Mouse (Mus musculus) heart, embryonic 14.5 days (tissue): ENCODE results near the gene Rnf115. TPM values are rescaled to one million over a fixed set of nuclear protein-coding genes. Genes with fewer than 3 reads are reported as not detected.

Experiments used
- ATAC-seq: fragments of 200-750 bp; cut with Nextera tagmentation; 2 replicates; pipeline ENCODE4 v1.8.0; 2017; ENCODE audit warnings: low read depth, moderate TSS enrichment; ENCODE audit not compliant: insufficient number of reproducible peaks, insufficient read depth, low FRiP score
- H3K27ac ChIP-seq, 2 experiments: fragments of 200-500 bp in 1 of 2; fragments of 300-500 bp in 1 of 2; sonication (generic) in 1 of 2; replicated peaks in 1 of 2; 2 replicates each; pipeline ENCODE4 v1.5.1; 2012 to 2014; ENCODE audit warnings: low read depth in 2 of 2, low read length in 2 of 2, control low read depth in 1 of 2, mild to moderate bottlenecking in 1 of 2, mixed read lengths in 1 of 2; ENCODE audit not compliant: control insufficient read depth in 1 of 2, insufficient read depth in 1 of 2
- H3K27me3 ChIP-seq: fragments of 300-500 bp; sonication (generic); 2 replicates; pipeline ENCODE4 v1.6.1; 2014; ENCODE audit warnings: mild to moderate bottlenecking, low read length, control low read depth; ENCODE audit not compliant: control insufficient read depth, insufficient read depth
- H3K36me3 ChIP-seq: fragments of 300-500 bp; sonication (generic); 2 replicates; pipeline ENCODE4 v1.6.1; 2014; ENCODE audit warnings: mild to moderate bottlenecking, control low read depth, low read length, mixed read lengths; ENCODE audit not compliant: control insufficient read depth, insufficient read depth
- H3K4me1 ChIP-seq, 2 experiments: fragments of 200-500 bp in 1 of 2; fragments of 300-500 bp in 1 of 2; sonication (generic) in 1 of 2; 2 replicates each; pipeline ENCODE4 v1.6.1; 2012 to 2014; ENCODE audit warnings: low read length in 2 of 2, control low read depth in 1 of 2, mixed read lengths in 1 of 2; ENCODE audit not compliant: control insufficient read depth in 2 of 2, insufficient read depth in 2 of 2
- H3K4me2 ChIP-seq: fragments of 300-500 bp; sonication (generic); 2 replicates; pipeline ENCODE4 v1.6.1; 2014; ENCODE audit warnings: mild to moderate bottlenecking, low read length
- H3K4me3 ChIP-seq, 2 experiments: fragments of 200-500 bp in 1 of 2; fragments of 300-500 bp in 1 of 2; sonication (generic) in 1 of 2; 2 replicates each; pipeline ENCODE4 v1.5.1; 2012 to 2014; ENCODE audit warnings: low read length in 2 of 2, mild to moderate bottlenecking in 2 of 2, control low read depth in 1 of 2, low read depth in 1 of 2, moderate library complexity in 1 of 2; ENCODE audit not compliant: control insufficient read depth in 1 of 2, insufficient read depth in 1 of 2
- H3K9ac ChIP-seq: fragments of 300-500 bp; sonication (generic); 2 replicates; pipeline ENCODE4 v1.6.1; 2014; ENCODE audit warnings: mild to moderate bottlenecking, low read length
- H3K9me3 ChIP-seq: fragments of 300-500 bp; sonication (generic); 2 replicates; pipeline ENCODE4 v1.6.1; 2016; ENCODE audit warnings: low read length, control low read depth; ENCODE audit not compliant: control insufficient read depth
- WGBS: fragments of 180-500 bp; shearing (Covaris S2); extraction: QIAGEN DNeasy Blood & Tissue Kit; methylation state at CpG from one replicate; pipeline ENCODE4 v1.1.7; 2014; 5-methylcytosine and 5-hydroxymethylcytosine counted together
- polyA plus RNA-seq: library from polyadenylated mRNA; unstranded; fragments of >200 nt; fragmentation: Nextera tagmentation; extraction: Ambion mirVana; gene quantifications from 2 replicates; pipeline ENCODE4 v1.2.1, GENCODE M21; 2014

Gene Rnf115
- polyA plus RNA-seq, 1 experiment from 2014 or later: 41.2 TPM

DNA sequence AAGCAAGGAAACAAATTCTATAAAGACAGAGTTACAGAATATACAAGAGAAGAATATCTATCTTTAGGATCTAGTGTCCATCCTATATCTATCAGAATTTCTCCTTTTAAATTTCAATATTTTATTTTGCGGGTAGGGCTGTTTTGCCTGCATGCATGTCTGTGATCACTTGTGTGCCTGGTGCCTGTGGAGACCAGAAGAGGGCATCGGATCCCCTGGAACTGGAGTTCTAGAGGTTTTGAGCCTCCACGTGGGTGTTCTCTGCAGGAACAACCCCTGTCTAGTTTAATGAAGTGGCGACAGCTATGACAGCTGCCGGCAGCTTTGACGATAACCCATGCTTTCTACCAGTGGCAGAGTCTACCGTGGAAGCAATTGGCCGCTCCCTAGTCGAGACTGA lies 85.6 kb downstream of the Rnf115 start:
- H3K36me3 ChIP-seq: no peaks in the 10 kb centered on the region
- 4% methylated on average over 9 of the region's 9 CpGs for WGBS
- peak overlapping the region; percentile 55 for H3K4me2 ChIP-seq
- H3K4me1 ChIP-seq: peaks cover 8 to 18% of the 10 kb centered on the region in 2 experiments
- peak; percentile 70 for ATAC-seq
- H3K27me3 ChIP-seq: peaks cover 9% of the 10 kb centered on the region; the same call in 1 of the 2 replicates
- H3K9ac ChIP-seq: no peak overlapping the region
- H3K4me3 ChIP-seq: 0 out of 4 replicates have a peak overlapping the region, but pooled peaks of 1 of the 2 experiments have one; percentile 2
- H3K27ac ChIP-seq: no peak overlapping the region
- H3K9me3 ChIP-seq: no peaks in the 10 kb centered on the region

DNA sequence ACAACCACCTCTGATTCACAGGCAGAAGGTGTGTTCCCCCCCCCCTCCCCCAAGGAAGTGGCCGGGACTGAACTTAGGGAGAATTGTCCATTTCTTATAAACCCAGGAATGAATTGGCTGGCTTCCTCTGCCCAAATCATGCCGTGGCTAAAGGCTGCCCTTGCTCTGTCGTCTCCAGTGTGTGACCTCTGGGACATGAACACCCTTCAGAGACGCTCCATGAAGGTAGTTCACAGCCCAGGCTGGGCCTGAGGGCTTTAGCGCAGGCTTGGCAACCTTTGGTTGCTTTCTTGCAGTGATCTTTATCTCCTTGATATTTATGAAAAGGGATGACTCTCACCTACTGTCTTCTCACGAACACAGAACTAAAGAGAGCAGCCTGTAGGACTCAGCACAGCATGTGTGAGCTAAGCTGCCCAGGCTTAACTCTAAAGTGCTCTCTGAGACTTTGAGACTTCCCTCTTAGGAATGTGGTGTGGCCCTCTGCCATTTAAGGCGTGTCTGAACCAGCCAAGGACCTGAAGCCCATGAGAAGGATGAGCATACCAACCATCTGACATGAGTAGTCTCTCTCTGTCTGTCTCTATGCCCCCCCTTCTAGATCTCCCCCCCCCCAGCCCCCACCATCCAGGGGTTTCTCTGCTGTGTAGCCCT lies 86.3 kb downstream of the Rnf115 start:
- H3K27me3 ChIP-seq: peaks cover 9% of the 10 kb centered on the region; the same call in 1 of the 2 replicates
- peaks cover 5 to 15% of the 10 kb centered on the region in 2 experiments for H3K4me1 ChIP-seq
- H3K4me3 ChIP-seq: 0 out of 4 replicates have a peak overlapping the region, but pooled peaks of 1 of the 2 experiments have one; percentile 2
- no peak overlapping the region for H3K27ac ChIP-seq
- ATAC-seq: no peak
- H3K9ac ChIP-seq: no peak overlapping the region
- 23% methylated on average over 7 of the region's 7 CpGs for WGBS
- no peaks in the 10 kb centered on the region for H3K36me3 ChIP-seq
- H3K4me2 ChIP-seq: peak overlapping the region; percentile 55
- no peaks in the 10 kb centered on the region for H3K9me3 ChIP-seq

DNA sequence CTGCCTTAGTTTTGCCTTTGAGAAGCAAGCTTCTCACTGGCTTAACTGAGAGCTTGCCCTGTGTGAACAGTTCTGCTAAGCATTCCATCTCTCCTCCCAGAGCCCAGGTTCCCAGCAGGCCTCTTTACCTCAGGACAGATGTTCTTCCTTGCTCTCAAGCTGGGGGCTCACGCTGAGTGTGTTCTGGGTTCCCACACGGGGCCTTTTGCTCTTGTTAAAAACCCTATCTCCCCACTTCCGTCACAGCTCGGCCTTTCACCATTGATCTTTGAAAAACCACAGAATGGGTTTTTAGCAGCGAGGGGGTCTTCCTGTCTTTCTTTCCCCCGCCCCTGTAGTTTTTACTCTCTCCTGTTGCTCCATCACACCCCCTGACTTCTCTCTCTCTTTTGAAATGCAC lies 86.9 kb downstream of the Rnf115 start:
- no peak overlapping the region for H3K4me2 ChIP-seq
- peaks cover 9% of the 10 kb centered on the region; the same call in 1 of the 2 replicates for H3K27me3 ChIP-seq
- H3K36me3 ChIP-seq: no peaks in the 10 kb centered on the region
- ATAC-seq: no peak
- H3K27ac ChIP-seq: no peak overlapping the region
- peaks cover 5 to 12% of the 10 kb centered on the region in 2 experiments; a peak in 2 of 4 replicates for H3K4me1 ChIP-seq
- H3K9me3 ChIP-seq: no peaks in the 10 kb centered on the region
- H3K4me3 ChIP-seq: no peak overlapping the region
- no peak overlapping the region for H3K9ac ChIP-seq
- WGBS: 50% methylated on average over 6 of the region's 6 CpGs

DNA sequence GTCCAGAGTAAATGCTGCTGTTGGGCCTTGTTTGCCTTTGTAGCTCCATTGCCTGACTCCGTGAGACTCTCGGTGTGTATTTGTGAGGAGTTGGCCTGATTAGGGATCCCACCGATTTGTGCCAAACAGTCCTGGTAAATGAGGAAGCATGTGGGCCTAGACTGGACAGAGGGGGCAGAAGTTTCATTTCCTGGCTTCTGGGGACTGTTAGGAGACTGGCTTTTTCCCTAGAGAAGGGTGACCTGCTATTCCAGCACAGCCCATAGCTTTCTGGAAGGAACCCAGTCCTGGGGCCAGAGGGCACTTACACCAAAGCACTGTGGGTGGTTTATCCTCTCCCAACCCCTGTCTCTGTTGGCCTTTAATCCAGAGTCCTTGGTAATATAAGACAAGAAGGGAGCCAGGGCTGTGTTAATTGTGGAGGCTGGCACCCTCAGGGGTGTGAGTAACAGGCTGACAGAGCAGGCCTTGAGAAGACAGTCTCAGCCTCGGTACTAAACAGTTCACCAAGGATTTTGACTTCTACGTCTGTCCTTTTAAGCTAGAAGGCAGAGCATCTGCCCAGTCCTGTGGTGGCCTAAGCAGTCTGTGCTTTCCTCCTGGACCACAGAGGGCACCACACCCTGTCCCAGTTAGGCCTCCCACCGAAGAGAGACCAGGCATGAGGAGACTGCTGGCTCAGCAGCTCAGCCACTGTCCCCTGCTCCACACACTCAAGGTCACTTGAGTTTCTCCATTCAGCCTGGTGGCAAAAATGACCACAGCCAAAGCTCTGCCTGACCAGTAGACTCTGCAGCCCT lies 92.9 kb downstream of the Rnf115 start:
- H3K4me2 ChIP-seq: no peak overlapping the region
- H3K36me3 ChIP-seq: no peaks in the 10 kb centered on the region
- peaks cover 5% of the 10 kb centered on the region; the same call in 1 of the 2 replicates for H3K27me3 ChIP-seq
- no peak overlapping the region for H3K27ac ChIP-seq
- no peaks in the 10 kb centered on the region; a peak in 1 of 4 replicates for H3K4me1 ChIP-seq
- no peak overlapping the region for H3K9ac ChIP-seq
- WGBS: 64% methylated on average over 6 of the region's 6 CpGs
- no peak overlapping the region for H3K4me3 ChIP-seq
- ATAC-seq: no peak
- no peaks in the 10 kb centered on the region for H3K9me3 ChIP-seq

DNA sequence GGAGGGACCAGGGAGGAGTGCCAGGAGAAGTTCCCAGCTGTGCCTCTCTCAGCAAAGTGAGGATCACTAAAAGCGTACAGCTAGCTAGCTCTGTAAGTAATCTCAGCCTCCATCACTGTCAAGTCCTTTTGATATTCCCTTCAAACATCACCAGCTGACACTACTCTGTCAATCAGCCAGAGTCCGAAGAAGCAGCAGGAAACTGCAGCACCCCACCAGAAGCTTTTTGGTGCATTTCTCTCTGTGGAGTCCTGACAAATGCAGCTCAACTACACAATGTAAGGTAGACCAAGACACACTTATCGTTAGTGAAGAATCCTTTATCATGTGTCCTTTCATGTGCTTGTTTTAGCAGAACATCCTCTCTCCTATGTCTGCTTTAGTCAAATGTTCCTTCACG lies 94.1 kb downstream of the Rnf115 start:
- no peaks in the 10 kb centered on the region for H3K27me3 ChIP-seq
- H3K4me3 ChIP-seq: no peak overlapping the region
- no peak for ATAC-seq
- H3K9ac ChIP-seq: no peak overlapping the region
- H3K9me3 ChIP-seq: no peaks in the 10 kb centered on the region
- H3K4me2 ChIP-seq: no peak overlapping the region
- WGBS: 89% methylated on average over 4 of the region's 4 CpGs
- H3K4me1 ChIP-seq: no peaks in the 10 kb centered on the region; a peak in 1 of 4 replicates
- H3K36me3 ChIP-seq: no peaks in the 10 kb centered on the region
- no peak overlapping the region for H3K27ac ChIP-seq

DNA sequence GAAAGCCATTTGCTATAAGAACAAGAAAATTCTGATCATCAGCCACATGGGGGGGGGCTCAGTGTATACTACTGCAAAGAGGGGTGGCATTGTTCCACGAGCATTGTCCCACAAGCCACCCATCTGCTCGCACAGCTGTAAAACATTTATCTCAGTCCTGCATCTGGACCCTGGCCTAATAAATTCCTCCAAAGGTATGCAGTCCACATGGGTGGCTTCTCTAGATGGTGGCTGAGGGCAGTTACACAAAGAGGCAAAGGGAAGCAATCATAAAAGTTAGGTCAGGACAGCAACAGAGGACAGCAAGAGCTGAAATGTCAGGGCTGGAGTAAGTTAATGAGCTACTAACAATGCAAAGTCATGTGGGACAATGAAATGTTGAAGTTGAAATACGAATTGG lies 96.2 kb downstream of the Rnf115 start:
- H3K9me3 ChIP-seq: no peaks in the 10 kb centered on the region
- ATAC-seq: no peak
- no peak overlapping the region for H3K4me3 ChIP-seq
- WGBS: 62% methylated on average over 3 of the region's 3 CpGs
- no peak overlapping the region for H3K27ac ChIP-seq
- H3K36me3 ChIP-seq: no peaks in the 10 kb centered on the region
- H3K9ac ChIP-seq: no peak overlapping the region
- H3K27me3 ChIP-seq: no peaks in the 10 kb centered on the region
- no peak overlapping the region for H3K4me2 ChIP-seq
- peaks cover 0 to 3% of the 10 kb centered on the region in 2 experiments; a peak in 1 of 4 replicates for H3K4me1 ChIP-seq

DNA sequence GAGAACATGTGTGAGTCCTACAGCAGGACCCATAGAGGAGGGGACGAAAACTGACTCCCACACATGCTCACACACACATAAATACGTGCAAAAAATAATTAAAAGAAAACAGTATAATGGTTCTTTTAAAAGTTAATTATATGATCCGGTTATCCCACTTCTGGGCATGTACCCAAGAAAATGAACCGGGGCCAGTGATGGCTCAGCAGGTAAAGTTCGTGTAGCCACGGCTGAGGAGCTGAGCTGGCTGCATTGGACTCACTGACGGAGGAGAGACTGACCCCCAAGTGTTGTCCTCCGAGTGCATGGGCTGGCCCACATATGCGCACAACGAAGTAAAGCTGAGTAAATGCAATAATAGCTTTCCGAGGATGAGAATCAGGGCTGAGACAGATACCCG lies 97.2 kb downstream of the Rnf115 start:
- Histone ChIP-seq H3K4me1 (peaks cover 0 to 3% of the 10 kb centered on the region in 2 experiments; a peak in 1 of 4 replicates), H3K27me3 (no peaks in the 10 kb centered on the region), H3K27ac (no peak overlapping the region), H3K4me2 (no peak overlapping the region), H3K9ac (no peak overlapping the region), H3K36me3 (no peaks in the 10 kb centered on the region), H3K9me3 (no peaks in the 10 kb centered on the region), H3K4me3 (no peak overlapping the region)
- no peak for ATAC-seq
- 82% methylated on average over 12 of the region's 12 CpGs for WGBS
